Mouse (Mus musculus) macrophage (primary cell): ENCODE results near the gene Stpg1. TPM values are rescaled to one million over a fixed set of nuclear protein-coding genes. Genes with fewer than 3 reads are reported as not detected.

Experiments used
- H3K27ac ChIP-seq: fragments of 350-480 bp; formaldehyde crosslinking; 2 replicates; pipeline ENCODE4 v1.9.0; 2021
- H3K36me3 ChIP-seq: fragments of 350-480 bp; formaldehyde crosslinking; 2 replicates; pipeline ENCODE4 v1.9.0; 2021; ENCODE audit errors: inconsistent target
- H3K4me3 ChIP-seq: fragments of 350-480 bp; formaldehyde crosslinking; 2 replicates; pipeline ENCODE4 v1.9.0; 2021; ENCODE audit errors: inconsistent target
- H3K79me2 ChIP-seq: fragments of 350-480 bp; formaldehyde crosslinking; 2 replicates; pipeline ENCODE4 v1.9.0; 2021; ENCODE audit errors: inconsistent target
- WGBS: methylation state at CpG from one replicate; pipeline ENCODE4 v1.1.7; 2026; ENCODE audit warnings: inconsistent platforms; ENCODE audit not compliant: missing documents; 5-methylcytosine and 5-hydroxymethylcytosine counted together
- polyA plus RNA-seq: library from polyadenylated mRNA; stranded (reverse); fragments of 250-400 nt; gene quantifications from 3 replicates; pipeline ENCODE4 v1.2.4, GENCODE M21; 2018; ENCODE audit warnings: inconsistent platforms

The Stpg1 gene
- polyA plus RNA-seq, 1 experiment from 2014 or later, result 0.56 TPM

DNA sequence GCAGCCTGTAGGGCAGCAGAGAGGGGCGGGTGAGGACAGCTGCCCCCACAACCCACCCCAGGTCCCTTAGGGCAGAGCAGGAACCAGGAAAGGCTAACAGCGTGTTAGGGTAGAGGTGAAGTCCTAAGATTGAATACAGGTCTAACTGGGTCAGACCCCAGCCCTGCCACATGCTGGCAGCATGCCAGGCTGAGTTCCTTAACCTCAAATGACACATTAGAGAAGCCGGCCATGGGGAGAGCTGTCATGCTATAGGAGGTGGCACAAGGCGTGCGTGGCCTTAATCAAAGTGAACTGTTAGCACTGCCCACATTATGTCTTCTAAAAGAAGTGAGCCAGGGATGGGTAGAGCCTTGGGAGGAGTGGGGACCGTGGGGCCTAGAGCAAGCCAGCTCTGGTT lies 54.7 kb downstream of the Stpg1 start:
- WGBS, result 88% methylated on average over 6 of the region's 6 CpGs
- no peak overlapping the region for H3K27ac ChIP-seq
- H3K4me3 ChIP-seq, result no peak overlapping the region
- H3K36me3 ChIP-seq, result no peaks in the 10 kb centered on the region
- H3K79me2 ChIP-seq, result no peaks in the 10 kb centered on the region

DNA sequence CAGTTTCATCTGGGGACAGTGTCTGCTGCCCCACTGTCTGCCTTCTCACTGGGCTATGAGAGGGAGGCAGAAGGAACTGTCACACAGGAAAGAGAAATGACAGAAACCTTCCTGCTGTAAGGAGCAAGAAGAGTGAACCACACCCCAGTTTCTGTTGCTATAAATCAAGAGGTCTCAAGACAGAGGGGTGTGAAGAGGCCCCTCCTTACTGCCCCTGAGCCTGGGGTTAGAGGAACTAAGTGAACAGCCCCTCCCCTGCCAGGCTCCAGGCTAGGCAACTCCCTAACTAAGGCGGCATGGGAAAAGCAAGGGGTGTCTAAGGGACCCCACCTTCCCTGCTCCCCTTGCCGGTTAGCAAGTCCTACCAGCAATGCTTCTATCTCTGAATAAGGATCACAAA lies 69.2 kb downstream of the Stpg1 start:
- Histone ChIP-seq H3K27ac (no peak overlapping the region), H3K79me2 (no peaks in the 10 kb centered on the region), H3K36me3 (no peaks in the 10 kb centered on the region), H3K4me3 (no peak overlapping the region)
- 7% methylated on average over 2 of the region's 2 CpGs for WGBS

DNA sequence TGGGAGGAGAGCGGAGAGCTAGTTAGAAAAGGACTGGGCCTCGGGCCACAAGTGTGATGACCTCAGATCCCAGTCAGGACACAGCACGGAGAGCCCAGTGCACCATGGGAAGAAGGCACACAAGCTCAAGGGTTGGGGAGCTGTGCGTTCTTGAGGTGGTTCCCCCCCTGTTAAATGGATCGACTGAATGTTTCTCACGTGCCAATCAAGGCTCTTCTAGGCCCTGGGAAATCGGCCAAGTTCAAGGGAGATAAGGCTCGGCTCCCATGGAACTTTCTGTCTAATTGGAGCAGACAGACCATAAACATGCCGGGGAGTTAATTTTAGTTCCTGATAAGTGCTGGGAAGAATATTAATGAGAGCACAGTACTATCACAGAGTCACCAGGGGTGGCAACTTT lies 70.8 kb downstream of the Stpg1 start:
- H3K27ac ChIP-seq, result no peak overlapping the region
- no peaks in the 10 kb centered on the region for H3K79me2 ChIP-seq
- H3K36me3 ChIP-seq, result no peaks in the 10 kb centered on the region
- H3K4me3 ChIP-seq, result no peak overlapping the region
- WGBS, result 88% methylated on average over 9 of the region's 9 CpGs

DNA sequence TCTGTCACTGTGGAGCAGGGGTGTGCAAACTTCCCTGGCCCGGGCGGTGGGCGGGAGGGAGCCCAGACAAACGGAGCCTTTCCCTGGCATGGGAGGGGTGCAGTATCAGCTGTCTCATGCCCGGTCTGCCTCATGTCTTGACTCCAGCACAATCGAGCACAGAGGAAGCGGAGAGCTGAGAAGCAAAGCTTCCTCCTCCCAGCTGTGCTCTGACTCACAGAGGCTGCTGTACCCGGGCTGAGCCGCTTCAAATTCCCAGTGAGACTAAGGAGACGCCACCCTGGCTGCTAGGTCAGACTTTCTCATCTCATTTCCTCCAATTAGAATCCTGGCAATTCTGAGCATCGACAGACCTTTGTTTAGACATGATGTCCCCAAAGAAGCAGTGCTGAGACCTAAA lies 72.5 kb downstream of the Stpg1 start:
- no peaks in the 10 kb centered on the region for H3K79me2 ChIP-seq
- H3K4me3 ChIP-seq, result no peak overlapping the region
- H3K27ac ChIP-seq, result no peak overlapping the region
- 15% methylated on average over 10 of the region's 11 CpGs for WGBS
- H3K36me3 ChIP-seq, result no peaks in the 10 kb centered on the region

DNA sequence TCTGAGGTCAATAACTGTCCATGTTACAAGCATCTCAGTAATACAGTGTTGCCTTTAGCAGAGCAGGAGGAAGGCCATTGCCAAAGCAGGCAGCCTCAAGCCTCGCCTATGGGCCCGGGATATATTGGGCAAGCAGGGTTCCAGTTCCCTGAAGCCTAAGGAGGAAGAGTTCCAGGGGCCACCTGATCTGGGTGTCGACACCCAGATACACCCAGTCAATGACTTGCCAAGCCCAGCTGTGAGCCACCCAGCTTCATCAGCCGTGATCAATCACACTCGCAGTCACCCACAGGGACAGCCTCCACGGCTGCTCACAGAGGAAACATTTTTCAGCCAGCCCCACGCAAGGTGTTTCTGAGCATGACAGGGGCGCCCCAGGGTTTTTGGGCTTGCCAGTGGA lies 72.9 kb downstream of the Stpg1 start:
- Histone ChIP-seq H3K36me3 (no peaks in the 10 kb centered on the region), H3K4me3 (no peak overlapping the region), H3K79me2 (no peaks in the 10 kb centered on the region), H3K27ac (no peak overlapping the region)
- WGBS, result 38% methylated on average over 8 of the region's 8 CpGs

DNA sequence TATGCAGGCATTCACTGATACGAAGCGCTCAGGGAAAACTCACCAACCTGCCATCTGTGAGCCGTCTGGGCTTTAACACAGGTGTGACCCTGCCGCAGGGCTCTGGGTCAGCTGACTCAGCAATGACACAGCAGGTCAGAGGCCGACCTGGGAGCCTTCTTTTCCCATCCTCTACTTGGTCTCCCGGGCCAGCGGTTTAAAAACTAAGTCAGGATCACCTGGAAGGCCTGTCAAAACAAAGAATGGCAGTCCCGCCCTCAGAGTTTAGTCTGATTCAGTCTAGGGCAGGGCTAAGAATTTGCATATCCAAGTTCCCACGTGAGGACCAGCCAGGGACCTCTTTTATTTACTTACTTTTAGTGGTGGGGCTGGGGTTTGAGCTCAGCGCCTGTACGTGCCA lies 74.6 kb downstream of the Stpg1 start:
- no peaks in the 10 kb centered on the region for H3K36me3 ChIP-seq
- H3K4me3 ChIP-seq, result no peak overlapping the region
- no peaks in the 10 kb centered on the region for H3K79me2 ChIP-seq
- 17% methylated on average over 11 of the region's 11 CpGs for WGBS
- H3K27ac ChIP-seq, result no peak overlapping the region

DNA sequence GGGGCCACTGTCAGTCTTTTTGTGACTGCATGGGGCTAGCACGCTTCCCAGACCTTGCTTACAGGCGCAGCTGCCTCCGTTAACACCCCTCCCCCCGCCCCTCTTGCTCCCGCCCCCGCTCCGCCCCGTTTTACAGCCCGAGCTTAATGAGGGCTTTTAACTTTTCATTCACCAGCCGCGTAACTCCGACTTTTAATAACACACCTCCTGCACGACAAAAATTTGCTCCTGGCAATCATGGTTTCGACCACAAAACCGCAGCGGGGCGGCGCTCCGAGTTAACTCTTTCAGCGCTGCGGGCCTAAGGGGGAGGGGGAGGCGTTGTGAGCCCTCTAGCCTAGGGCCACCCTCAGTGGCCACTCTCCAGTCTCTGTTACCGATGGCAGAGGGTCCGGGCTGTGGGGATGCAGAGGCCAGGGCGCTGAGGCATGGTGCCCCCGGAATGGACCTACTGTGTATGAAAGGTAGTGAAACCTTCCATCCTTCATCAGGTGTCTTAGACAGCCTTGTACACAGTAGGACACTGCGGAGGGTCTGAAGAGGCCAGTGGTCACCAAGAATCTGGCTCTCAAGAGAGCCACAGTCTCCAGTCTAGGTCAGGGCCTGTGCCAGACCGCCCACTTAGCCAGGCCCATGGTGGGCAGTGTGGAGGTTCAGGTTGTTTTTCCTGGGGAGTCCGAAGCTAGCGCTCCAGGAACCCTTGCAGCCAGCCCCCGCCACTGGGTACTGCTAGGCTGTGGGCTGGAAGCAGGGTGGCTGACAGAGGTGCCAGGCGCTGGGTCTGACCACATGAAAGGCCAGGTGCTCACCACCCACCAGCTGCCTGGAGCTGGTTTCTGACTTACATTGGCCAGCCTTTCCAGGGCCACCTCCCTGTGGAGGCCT lies 75.8 kb downstream of the Stpg1 start:
- no peaks in the 10 kb centered on the region for H3K79me2 ChIP-seq
- 30% methylated on average over 22 of the region's 32 CpGs for WGBS
- H3K27ac ChIP-seq, result no peak overlapping the region
- no peak overlapping the region for H3K4me3 ChIP-seq
- no peaks in the 10 kb centered on the region for H3K36me3 ChIP-seq

DNA sequence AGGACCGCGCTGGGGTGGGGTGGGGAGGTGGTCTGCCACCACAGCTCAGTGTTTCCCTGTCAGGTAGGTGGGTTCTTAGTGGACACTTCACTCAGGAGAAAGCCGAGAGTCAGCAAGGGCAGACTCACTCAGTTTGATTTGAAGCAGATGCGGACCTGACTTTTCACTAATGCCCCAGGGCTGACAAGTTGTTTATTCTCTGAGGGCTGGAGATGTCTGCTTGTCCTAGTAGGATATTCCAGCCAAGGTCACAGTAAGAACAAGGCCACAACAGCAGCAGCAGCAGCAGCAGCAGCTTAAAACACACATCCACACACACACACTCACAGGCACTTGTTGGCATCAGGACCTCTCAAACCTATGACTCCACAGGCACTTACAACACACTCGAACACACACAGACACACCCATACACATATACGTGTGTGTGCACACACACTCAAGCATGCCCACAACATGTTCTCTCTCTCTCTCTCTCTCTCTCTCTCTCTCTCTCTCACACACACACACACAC lies 76.5 kb downstream of the Stpg1 start:
- no peak overlapping the region for H3K4me3 ChIP-seq
- no peaks in the 10 kb centered on the region for H3K36me3 ChIP-seq
- no peaks in the 10 kb centered on the region for H3K79me2 ChIP-seq
- H3K27ac ChIP-seq, result no peak overlapping the region
- WGBS, result 78% methylated on average over 4 of the region's 6 CpGs

DNA sequence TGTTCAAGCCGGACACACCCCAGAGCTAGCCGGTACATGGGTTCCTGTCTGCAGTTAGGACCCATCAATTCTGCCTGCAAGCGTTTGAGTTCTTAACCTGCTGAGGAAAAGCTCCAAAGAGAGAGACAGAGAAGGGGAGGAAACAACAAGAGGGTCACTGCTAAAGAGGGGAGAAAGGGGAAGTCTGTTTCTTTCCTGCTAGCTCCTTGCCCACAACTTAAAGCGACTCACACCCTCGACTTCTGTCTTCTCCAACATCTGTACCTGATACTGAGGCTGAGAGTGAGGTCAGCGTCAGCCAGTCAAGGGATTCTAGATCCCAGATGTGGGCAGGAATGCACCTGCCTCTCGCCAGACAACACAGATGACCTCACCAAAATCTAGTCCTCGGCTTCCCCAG lies 77.7 kb downstream of the Stpg1 start:
- no peak overlapping the region for H3K4me3 ChIP-seq
- no peaks in the 10 kb centered on the region for H3K36me3 ChIP-seq
- H3K79me2 ChIP-seq, result no peaks in the 10 kb centered on the region
- no peak overlapping the region for H3K27ac ChIP-seq
- WGBS, result 2% methylated on average over 8 of the region's 8 CpGs

DNA sequence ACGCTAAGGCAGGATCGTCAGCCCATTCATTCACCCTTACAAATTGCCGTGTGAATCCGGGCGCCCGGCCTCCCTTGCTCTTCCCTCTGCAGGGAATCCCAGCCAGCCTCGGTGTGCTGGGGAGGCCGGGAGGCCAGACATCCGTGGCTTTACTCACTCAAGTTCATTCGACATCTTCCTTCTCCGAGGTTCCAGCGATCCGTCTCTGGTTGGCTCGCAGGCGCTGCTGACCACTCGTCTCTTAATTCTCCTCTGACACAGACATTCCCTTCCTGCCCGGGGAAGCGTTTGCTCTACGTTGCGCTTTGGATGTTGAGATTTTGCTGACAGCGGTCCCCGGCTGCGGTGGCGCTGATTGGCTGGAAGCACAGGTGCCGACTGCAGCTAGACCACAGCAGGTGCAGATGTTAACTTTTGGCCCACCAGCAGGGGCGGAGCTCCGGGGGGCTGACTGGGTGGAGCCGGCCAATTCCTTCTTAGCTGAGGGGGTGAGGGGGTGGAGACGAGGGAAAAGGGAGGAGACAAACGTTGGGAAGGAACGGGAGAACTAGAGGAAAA lies 78.7 kb downstream of the Stpg1 start, which contains the start of gene Grhl3:
Grhl3 (minus strand) TSS at position 380 of the 558 bp plus-strand sequence.
- Histone ChIP-seq H3K79me2 (no peaks in the 10 kb centered on the region), H3K4me3 (no peak within 1 kb of the TSS), H3K27ac (no peak within 1 kb of the TSS), H3K36me3 (no peaks in the 10 kb centered on the region)
- 1% methylated on average over 31 of the region's 31 CpGs for WGBS

DNA sequence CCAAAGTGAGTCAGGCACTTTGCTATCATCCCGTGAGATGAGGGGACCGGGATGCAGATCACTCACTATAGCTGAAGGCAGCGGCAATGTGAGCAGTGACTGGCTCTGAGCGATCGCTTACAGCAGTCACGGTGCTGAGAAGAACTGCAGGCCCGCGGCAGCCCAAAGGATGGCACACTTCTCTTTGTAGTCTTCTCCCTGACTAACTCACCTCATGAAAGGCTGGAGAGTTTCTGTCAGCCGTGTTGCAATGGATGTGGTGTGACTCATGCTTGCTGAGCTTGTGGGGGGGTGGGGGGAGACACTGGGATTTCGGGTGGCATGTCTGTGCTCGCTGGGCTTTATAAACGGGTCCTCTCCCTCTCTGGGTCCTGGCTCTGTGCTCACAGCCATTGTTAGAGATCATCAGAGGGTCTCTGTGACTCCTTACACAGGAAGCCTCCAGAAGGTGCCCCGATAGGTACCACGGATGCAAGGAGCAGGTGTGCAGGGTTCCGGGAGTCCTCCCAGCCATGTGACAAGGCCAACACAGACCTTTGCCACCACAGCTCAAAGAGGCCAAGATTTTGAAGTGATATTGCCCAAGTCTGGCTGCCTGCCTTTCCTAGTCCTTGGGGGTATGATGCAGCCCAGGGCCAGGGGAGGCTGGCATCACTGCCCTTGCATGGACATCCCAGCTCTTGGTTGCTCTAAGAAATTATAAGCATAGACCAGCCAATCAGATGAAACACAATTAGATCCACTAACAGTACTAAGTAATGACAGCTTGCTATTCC lies 81.0 kb downstream of the Stpg1 start:
- H3K79me2 ChIP-seq, result no peaks in the 10 kb centered on the region
- 71% methylated on average over 15 of the region's 15 CpGs for WGBS
- H3K27ac ChIP-seq, result no peak overlapping the region
- no peaks in the 10 kb centered on the region for H3K36me3 ChIP-seq
- H3K4me3 ChIP-seq, result no peak overlapping the region

DNA sequence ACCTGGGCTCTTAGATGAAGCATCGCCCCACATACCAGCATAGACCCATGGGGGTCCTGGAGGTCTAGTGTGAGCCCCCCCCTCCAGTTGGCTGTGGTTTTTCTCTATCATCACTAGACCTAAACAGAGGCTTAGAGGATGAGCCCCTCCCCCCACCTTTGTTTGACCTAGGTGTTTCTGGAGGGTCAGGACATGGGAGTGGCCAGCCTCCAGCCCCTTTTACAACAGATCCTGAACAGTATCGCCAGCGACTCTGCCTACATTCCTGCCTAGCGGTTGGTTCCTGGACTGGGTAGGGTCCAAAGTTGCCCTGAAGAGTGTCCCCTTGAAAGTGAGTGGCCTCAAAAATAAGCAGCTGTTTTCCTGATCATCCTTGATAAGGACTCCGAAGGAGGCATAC lies 83.9 kb downstream of the Stpg1 start:
- no peaks in the 10 kb centered on the region for H3K36me3 ChIP-seq
- no peak overlapping the region for H3K27ac ChIP-seq
- WGBS, result 91% methylated on average over 5 of the region's 5 CpGs
- H3K79me2 ChIP-seq, result no peaks in the 10 kb centered on the region
- no peak overlapping the region for H3K4me3 ChIP-seq

DNA sequence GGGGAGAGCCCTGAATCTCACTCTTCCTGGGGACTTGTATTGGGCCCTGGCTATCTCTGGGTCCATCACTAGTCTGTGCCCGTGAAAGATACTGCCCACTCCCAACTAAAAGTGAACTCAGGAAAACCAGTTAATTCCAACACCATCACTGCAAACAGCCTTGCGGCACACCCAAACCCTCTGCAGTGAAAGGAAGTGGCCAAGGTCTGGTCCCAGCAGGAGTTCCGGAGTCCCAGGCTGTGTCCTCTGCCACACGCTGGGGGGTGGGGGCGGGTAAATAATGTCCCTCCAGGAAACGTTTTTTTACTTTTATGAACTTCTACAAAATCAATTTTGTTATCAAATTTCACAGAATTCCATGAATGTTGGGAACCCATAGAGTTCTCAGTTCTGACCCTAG lies 85.1 kb downstream of the Stpg1 start:
- H3K36me3 ChIP-seq, result no peaks in the 10 kb centered on the region
- no peak overlapping the region for H3K4me3 ChIP-seq
- H3K79me2 ChIP-seq, result no peaks in the 10 kb centered on the region
- no peak overlapping the region for H3K27ac ChIP-seq
- WGBS, result 51% methylated on average over 6 of the region's 6 CpGs

DNA sequence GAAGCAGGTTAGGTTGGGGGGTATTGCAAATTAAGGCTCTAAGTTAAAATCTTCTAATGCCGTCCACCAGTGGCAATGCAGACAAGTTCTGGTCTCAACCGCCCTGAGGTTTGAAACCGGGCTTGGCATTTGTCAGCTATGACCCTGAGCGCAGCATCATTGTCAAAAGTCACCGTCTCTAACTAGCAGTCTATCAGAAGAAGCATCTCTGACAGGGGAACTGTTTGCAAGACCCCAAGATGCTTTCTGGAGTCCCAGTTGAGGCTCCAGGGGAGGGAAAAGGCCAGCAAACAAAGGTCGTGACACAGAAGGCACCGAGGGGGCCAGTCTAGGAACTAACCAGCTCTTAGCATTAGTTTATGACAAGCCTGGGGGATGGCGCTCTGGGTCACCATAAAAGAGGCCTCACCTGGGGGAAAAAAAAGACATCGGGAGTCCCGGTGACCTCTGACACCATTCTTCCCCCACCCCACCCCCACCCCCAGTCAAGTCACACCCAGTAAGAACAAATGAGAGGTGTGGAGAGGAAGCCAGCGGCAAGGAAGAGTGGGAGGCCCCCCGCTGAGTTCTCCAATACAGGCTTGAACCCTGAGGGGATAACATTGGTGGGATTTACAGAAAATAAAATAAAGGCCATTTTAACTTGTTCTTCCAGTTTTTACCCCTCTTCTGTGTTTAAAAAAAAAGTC lies 86.8 kb downstream of the Stpg1 start:
- no peaks in the 10 kb centered on the region for H3K36me3 ChIP-seq
- 59% methylated on average over 12 of the region's 12 CpGs for WGBS

More for the DNA sequence above, 86.8 kb downstream of the Stpg1 start:
- no peak overlapping the region for H3K4me3 ChIP-seq
- H3K27ac ChIP-seq, result no peak overlapping the region
- H3K79me2 ChIP-seq, result no peaks in the 10 kb centered on the region
